Mouse (Mus musculus): Measurements from ENCODE around the gene Prkaa1. TPM values are rescaled to one million over a fixed set of nuclear protein-coding genes. Genes with fewer than 3 reads are reported as not detected.
A peak's percentile ranks its signal among the peaks of the same experiment; 100 is the strongest.

The Prkaa1 gene
- 19.9 and 21.5 TPM in 2 replicates for polyA plus RNA-seq (2015; fragmentation: Nextera tagmentation; extraction: Ambion mirVana)

DNA sequence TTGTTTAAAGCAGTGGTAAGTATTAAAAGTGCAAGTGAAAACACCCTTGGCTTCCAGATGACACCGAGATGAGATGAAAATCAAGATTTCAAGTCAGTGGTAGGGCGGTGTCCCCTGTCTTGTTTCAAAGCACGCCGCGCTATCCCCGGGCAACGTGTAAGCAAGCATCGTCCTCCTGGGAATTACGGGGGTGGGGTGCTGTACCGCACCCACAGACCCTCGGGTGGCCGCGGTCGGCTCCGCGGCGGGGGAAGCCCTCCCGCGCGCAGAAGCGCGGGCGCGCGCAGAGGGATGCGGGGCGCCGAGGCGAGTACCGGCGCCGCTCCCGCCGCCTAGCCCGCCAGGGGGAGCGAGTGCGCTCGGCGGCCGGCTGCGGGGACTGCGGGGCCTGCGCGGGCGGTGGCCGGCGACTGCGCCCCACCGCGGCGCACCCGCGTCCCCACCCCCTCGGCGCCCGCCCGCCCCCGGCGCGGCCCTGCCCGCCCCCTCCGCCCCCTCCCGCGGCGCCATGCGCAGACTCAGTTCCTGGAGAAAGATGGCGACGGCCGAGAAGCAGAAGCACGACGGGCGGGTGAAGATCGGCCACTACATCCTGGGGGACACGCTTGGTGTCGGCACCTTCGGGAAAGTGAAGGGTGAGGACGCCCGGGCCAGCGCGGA lies at the start of gene Prkaa1:
Gene Prkaa1, plus strand, starts transcription at position 501 of the 660 bp plus-strand sequence.
- Histone ChIP-seq H3K4me3 (replicated peaks) (peak within 1 kb of the TSS; percentile 68), H3K27me3 (replicated peaks) (no peaks in the 10 kb centered on the region)

DNA sequence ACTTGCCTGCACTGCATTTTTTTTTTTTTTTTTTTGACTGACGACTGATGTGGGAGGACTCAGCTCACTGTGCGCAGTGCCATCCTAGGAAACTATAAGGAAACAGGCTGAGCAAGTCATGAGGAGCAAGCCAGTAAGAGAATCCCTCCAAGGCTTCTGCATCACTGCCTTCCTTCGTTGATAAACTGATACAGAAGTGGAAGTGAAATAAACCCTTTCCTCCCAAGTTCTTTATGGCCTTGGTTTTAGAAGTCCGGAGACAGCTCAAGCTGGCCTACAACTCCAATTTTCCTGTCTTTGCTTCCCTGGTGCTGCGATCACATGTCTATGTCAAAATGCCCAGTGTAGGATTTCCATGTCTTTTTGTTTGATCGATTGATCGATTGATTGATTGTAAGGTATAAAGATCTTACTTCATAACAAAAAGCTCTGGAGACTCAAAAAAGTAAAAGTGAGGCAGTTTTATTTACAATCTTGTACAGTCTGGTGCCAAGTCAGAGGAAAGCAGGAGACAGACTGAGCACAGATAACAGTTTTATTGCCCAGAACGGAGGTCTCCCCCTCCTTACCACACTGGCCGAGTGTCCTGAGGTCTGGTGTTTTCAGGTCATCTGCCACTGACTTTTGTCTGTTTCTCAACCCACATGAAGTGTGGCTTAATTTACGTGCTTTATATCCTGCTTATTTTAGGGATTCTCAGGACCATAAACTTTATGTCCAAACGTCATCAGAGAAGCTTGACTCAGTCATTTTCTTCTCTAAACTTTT lies 47.9 kb upstream of the Prkaa1 start:
- H3K36me3 ChIP-seq: no peaks in the 10 kb centered on the region
- H3K9me3 ChIP-seq: no peaks in the 10 kb centered on the region
- no peak for ATAC-seq (ENCODE audit: insufficient read depth, low FRiP score, low read depth)
- H3K27me3 ChIP-seq (replicated peaks): no peaks in the 10 kb centered on the region
- no peaks in the 10 kb centered on the region for H3K4me1 ChIP-seq
- no peak overlapping the region for H3K4me3 ChIP-seq (replicated peaks)
- H3K27ac ChIP-seq: no peak overlapping the region
- WGBS: 81% methylated on average over 11 of the region's 11 CpGs
- no peak overlapping the region for H3K4me2 ChIP-seq
- H3K9ac ChIP-seq: no peak overlapping the region

More for the DNA sequence above, at the start of gene Prkaa1:
- H3K4me1 ChIP-seq: peaks cover 8% of the 10 kb centered on the region
- under 1% methylated on average over 62 of the region's 80 CpGs for WGBS
- no peaks in the 10 kb centered on the region for H3K36me3 ChIP-seq
- H3K9me3 ChIP-seq: no peaks in the 10 kb centered on the region
- H3K27ac ChIP-seq: peak within 1 kb of the TSS; percentile 91
- peak within 1 kb of the TSS; percentile 66 for H3K4me2 ChIP-seq
- ATAC-seq (ENCODE audit: insufficient read depth, low FRiP score, low read depth): peak; percentile 87
- H3K9ac ChIP-seq: peak within 1 kb of the TSS; percentile 86

DNA sequence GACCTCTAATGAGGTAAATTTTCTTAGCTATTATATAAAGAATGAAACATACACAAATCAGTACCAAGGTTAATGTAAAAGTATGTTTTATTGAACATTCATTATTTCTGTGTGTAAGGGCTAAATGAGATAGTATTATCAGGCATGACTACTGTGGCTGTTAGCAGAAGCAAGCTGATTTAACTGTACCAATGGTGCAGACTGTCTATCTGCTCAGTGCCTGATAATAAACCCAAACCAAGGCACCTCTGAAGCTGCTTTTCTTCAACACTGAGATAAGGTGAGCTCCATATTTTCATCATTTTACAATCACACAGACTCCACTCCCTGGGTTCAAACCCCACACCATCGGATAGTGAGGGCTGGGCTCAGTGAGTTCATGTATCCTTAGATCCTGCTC lies 46.3 kb upstream of the Prkaa1 start:
- H3K4me2 ChIP-seq: no peak overlapping the region
- no peaks in the 10 kb centered on the region for H3K27me3 ChIP-seq (replicated peaks)
- H3K9me3 ChIP-seq: no peaks in the 10 kb centered on the region
- H3K4me1 ChIP-seq: no peaks in the 10 kb centered on the region
- H3K27ac ChIP-seq: no peak overlapping the region
- 86% methylated on average over 1 of the region's 1 CpGs for WGBS
- no peak for ATAC-seq (ENCODE audit: insufficient read depth, low FRiP score, low read depth)
- H3K36me3 ChIP-seq: no peaks in the 10 kb centered on the region
- H3K4me3 ChIP-seq (replicated peaks): no peak overlapping the region
- H3K9ac ChIP-seq: no peak overlapping the region

DNA sequence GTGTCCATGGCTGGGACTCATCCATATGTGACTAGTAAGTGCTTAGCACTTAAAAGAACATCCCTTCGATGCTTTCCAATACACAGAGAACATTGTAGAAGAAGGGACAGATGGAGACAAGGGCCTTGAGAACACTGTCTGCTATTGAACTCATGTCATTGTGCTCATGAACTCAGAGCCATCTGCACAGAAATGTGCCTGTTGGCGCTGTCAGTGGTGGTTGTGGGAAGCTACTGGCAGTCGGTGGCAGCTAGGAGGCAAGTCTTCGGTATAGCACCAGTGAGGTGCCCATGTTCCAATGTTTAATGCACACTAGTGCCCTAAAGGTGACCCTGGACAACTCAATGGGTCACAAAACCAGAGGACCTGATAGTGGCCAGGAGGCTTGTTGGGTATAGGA lies 41.3 kb upstream of the Prkaa1 start:
- H3K9ac ChIP-seq: no peak overlapping the region
- WGBS: 92% methylated on average over 4 of the region's 4 CpGs
- H3K36me3 ChIP-seq: no peaks in the 10 kb centered on the region
- no peak overlapping the region for H3K27ac ChIP-seq
- no peak for ATAC-seq (ENCODE audit: insufficient read depth, low FRiP score, low read depth)
- no peaks in the 10 kb centered on the region for H3K4me1 ChIP-seq
- no peaks in the 10 kb centered on the region for H3K9me3 ChIP-seq
- H3K4me2 ChIP-seq: no peak overlapping the region
- H3K4me3 ChIP-seq (replicated peaks): no peak overlapping the region
- no peaks in the 10 kb centered on the region for H3K27me3 ChIP-seq (replicated peaks)

DNA sequence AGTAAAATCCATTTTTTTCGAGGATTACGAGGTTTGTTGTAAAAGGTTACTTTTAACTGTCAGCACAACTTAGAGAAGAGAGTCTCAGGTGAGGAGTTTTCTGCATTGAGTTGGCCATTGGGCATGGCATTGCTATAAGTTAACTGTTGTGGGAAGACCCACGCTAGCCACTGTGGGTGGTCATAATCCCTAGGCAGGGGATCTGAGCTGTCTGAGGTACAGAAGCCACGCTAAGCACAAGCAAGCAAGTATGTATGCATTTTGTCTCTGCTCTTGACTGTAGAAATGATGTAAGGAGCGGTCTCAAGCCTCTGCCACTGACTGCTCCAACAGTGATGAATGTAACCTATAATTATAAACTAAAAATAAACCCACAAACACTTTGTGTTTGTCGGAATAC lies 37.8 kb upstream of the Prkaa1 start:
- Histone ChIP-seq H3K36me3 (no peaks in the 10 kb centered on the region), H3K27me3 (replicated peaks) (no peaks in the 10 kb centered on the region), H3K27ac (no peak overlapping the region), H3K9me3 (no peaks in the 10 kb centered on the region), H3K4me1 (no peaks in the 10 kb centered on the region), H3K4me3 (replicated peaks) (no peak overlapping the region), H3K9ac (no peak overlapping the region), H3K4me2 (no peak overlapping the region)
- 81% methylated on average over 6 of the region's 6 CpGs for WGBS
- no peak for ATAC-seq (ENCODE audit: insufficient read depth, low FRiP score, low read depth)

DNA sequence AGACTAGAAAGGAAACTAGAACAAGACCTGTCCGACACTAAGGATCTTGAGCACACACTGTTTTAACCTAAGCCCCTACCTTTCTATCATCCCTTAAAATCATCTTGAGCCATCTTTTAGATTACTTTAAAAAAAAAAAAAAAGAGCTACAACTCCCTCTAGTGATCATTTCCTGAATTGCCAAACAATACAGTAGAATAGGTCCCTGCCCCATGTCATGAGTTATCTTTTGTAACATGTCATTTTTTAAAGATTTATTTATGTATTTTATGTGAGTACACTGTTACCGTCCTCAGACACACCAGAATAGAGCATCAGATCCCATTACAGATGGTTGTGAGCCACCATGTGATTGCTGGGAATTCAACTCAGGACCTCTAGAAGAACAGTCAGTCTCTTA lies 37.4 kb upstream of the Prkaa1 start:
- no peak overlapping the region for H3K27ac ChIP-seq
- H3K27me3 ChIP-seq (replicated peaks): no peaks in the 10 kb centered on the region
- no peaks in the 10 kb centered on the region for H3K4me1 ChIP-seq
- H3K36me3 ChIP-seq: no peaks in the 10 kb centered on the region
- H3K4me3 ChIP-seq (replicated peaks): no peak overlapping the region
- no peak overlapping the region for H3K4me2 ChIP-seq
- no peak overlapping the region for H3K9ac ChIP-seq
- no peak for ATAC-seq (ENCODE audit: insufficient read depth, low FRiP score, low read depth)
- WGBS: 46% methylated on average over 2 of the region's 2 CpGs
- no peaks in the 10 kb centered on the region for H3K9me3 ChIP-seq

DNA sequence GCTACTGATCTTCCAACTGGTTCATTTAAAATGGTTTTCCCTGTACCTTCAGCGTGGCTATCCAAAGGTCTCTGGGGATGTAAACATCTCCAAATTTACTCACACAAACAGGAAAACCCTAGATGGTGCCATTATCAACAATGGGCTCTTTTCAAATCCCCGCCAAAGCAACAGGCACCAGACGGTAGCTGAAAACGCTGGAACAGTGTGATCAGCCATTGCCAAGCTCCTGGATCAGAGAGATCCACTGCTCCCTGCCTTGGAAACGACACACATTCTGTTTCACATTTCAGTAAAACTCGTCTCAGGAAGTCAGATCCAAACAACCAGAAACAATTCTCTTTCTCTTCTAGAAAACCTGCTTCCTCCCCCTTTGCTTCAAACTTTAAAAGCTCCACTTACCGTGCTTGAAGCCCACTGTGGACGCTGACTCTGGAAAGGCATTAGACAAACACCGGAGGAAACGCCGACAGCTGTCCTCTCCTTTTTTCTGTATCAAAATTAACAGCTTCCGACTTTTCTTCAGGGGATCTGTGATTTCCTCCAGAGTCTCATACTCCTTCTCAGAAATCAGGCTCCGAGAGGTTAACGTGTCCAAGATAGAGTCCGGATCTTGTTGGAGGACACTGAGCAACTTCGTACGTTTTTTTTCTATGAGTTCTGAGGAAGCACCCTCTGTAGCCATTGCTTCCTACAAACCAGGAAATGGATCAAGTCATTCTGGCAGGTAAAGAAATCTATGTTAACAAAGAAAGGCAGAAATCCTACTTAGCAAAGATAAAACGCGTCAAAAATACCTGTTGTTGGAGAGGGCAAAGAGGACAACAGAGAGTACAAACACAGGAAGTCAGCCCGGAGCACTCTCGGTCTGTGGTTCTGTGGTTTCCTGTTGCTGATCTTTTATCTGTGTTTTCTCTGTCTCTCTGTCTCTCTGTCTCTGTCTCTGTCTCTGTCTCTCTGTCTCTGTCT lies 35.7 kb upstream of the Prkaa1 start, which contains the start of gene Card6:
Gene Card6, minus strand, starts transcription at position 854 of the 969 bp plus-strand sequence.
- no peak for ATAC-seq (ENCODE audit: insufficient read depth, low FRiP score, low read depth)
- no peak within 1 kb of the TSS for H3K9ac ChIP-seq
- H3K27me3 ChIP-seq (replicated peaks): no peaks in the 10 kb centered on the region
- peak within 1 kb of the TSS; percentile 33 for H3K4me2 ChIP-seq
- no peaks in the 10 kb centered on the region for H3K4me1 ChIP-seq
- 39% methylated on average over 21 of the region's 21 CpGs for WGBS
- H3K36me3 ChIP-seq: no peaks in the 10 kb centered on the region
- H3K27ac ChIP-seq: peak within 1 kb of the TSS; percentile 65
- H3K4me3 ChIP-seq (replicated peaks): peak within 1 kb of the TSS; percentile 35
- no peaks in the 10 kb centered on the region for H3K9me3 ChIP-seq

DNA sequence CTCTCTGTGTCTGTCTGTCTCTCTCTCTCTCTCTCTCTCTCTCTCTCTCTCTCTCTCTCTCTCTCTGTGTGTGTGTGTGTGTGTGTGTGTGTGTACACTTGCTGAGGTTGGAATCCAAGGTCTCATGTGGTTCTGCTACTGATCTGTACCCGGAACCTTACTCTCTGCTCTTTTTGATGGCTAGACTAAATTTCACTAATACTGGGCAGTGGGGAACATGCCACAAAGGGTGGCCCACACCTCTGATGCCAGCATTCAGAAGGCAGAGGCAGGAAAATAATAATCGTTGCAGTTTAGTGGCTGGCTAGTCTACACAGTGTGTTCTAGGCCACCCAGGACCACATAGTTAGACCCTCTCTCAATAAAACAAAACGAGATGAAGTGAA lies 35.0 kb upstream of the Prkaa1 start:
- H3K9ac ChIP-seq: no peak overlapping the region
- H3K4me2 ChIP-seq: peak overlapping the region; percentile 33; the same call in 1 of the 2 replicates
- 0 out of 2 replicates have a peak overlapping the region, but pooled peaks have one; percentile 35 for H3K4me3 ChIP-seq (replicated peaks)
- H3K27me3 ChIP-seq (replicated peaks): no peaks in the 10 kb centered on the region
- no peak overlapping the region for H3K27ac ChIP-seq
- 81% methylated on average over 3 of the region's 3 CpGs for WGBS
- H3K4me1 ChIP-seq: no peaks in the 10 kb centered on the region
- no peak for ATAC-seq (ENCODE audit: insufficient read depth, low FRiP score, low read depth)
- H3K36me3 ChIP-seq: no peaks in the 10 kb centered on the region
- H3K9me3 ChIP-seq: no peaks in the 10 kb centered on the region

DNA sequence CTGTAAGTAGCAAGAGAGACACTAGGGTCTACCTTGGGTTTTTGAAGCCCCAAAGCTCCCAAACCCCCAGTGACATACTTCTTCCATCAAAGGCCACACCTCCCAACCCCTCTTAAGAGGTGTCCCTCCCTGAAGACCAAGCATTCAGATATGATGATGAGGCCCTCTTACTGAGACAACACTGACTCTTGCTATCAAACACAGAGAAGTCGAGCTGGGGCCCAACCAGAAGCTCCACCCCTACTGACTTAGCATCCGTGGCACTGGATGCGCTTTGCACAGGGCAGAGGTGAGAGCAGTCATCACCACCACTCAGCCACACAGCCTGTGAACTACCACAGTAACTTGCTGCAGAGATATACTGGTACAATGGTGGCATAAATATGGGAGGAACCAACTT lies 31.0 kb upstream of the Prkaa1 start:
- Histone ChIP-seq H3K4me3 (replicated peaks) (no peak overlapping the region), H3K4me1 (peaks cover 2% of the 10 kb centered on the region; the same call in 1 of the 2 replicates), H3K27me3 (replicated peaks) (no peaks in the 10 kb centered on the region), H3K36me3 (no peaks in the 10 kb centered on the region), H3K27ac (no peak overlapping the region), H3K4me2 (no peak overlapping the region), H3K9ac (no peak overlapping the region), H3K9me3 (no peaks in the 10 kb centered on the region)
- ATAC-seq (ENCODE audit: insufficient read depth, low FRiP score, low read depth): no peak
- WGBS: 75% methylated on average over 3 of the region's 3 CpGs

DNA sequence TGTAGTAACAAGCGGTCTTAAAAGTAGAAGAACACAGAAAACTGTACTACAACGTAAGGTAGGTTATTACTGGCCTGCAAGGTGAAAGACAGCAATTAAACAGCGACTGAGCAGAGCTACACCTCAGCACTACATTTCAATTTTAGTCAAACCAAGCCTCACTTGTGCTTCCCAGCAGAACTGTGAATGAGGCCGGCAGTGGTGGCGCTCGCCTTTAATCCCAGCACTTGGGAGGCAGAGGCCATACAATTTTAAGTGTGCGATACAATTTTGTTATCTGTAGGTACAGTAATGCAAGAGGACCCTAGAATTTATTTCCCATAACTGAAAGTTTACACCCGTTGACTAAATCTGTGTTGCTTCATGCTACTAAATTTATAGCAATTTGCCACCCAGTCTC lies 28.5 kb upstream of the Prkaa1 start:
- Histone ChIP-seq H3K4me2 (peak overlapping the region; percentile 56), H3K4me3 (replicated peaks) (peak overlapping the region; percentile 84), H3K4me1 (peaks cover 4% of the 10 kb centered on the region; the same call in 1 of the 2 replicates), H3K9ac (no peak overlapping the region), H3K27me3 (replicated peaks) (no peaks in the 10 kb centered on the region), H3K27ac (peak overlapping the region; percentile 95), H3K9me3 (no peaks in the 10 kb centered on the region), H3K36me3 (peaks cover 18% of the 10 kb centered on the region)
- WGBS: 59% methylated on average over 8 of the region's 8 CpGs
- no peak for ATAC-seq (ENCODE audit: insufficient read depth, low FRiP score, low read depth)

DNA sequence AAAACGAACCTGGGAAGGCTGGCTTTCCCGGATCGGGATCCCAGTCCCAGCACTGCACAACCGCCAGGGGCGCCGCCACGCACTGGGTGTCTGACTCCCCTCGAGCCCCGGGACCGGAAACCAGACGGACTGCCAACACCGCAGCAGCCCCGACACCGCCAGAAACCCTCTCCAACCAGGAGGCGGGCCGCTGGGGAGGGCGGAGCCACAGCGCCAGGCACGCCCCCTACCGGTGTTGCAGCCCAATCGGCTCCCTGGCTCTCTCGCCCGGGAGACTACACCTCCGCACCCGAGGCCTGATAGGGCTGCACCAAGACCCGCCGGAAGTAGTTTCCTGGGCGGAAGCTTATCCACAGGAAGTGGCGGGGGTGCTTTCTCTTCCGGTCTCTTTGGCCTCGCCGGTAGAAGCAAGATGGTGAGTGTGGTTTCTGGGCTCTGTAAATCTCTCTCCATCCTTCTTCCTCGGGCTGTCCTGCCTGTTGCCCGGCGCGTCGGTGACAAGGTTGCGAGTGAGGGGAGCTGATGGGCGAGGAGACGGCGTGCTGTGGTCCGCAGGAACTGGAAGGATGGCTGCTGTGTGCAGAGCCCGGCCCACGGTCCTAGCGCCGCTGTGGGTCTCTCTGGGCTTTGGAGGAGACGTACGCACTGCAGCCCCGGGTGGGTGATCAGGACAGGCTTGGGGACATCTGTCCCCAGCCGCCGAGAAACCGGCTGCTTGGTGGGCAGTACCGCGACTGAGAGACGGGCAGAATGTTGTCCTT lies 27.2 kb upstream of the Prkaa1 start, which contains the start of gene Rpl37:
Gene Rpl37, plus strand, starts transcription at position 376 of the 761 bp plus-strand sequence.
- Histone ChIP-seq H3K36me3 (peaks cover 24% of the 10 kb centered on the region), H3K9me3 (no peaks in the 10 kb centered on the region), H3K4me1 (peaks cover 4% of the 10 kb centered on the region; the same call in 1 of the 2 replicates), H3K27ac (peak within 1 kb of the TSS; percentile 95), H3K9ac (peak within 1 kb of the TSS; percentile 91), H3K4me2 (peak within 1 kb of the TSS; percentile 66), H3K27me3 (replicated peaks) (no peaks in the 10 kb centered on the region), H3K4me3 (replicated peaks) (peak within 1 kb of the TSS; percentile 84)
- ATAC-seq (ENCODE audit: insufficient read depth, low FRiP score, low read depth): peak; percentile 99
- under 1% methylated on average over 55 of the region's 55 CpGs for WGBS
